Mouse (Mus musculus): ENCODE measurements around the gene Slc39a3. TPM values are rescaled to one million over a fixed set of nuclear protein-coding genes. Genes with fewer than 3 reads are reported as not detected.
"Not testable (repeated sequence)": the region's sequence is repeated elsewhere in the genome, so short reads cannot be mapped to it uniquely, and the experiment has no call there.

Slc39a3 gene
- polyA plus RNA-seq, 1 experiment from 2014 or later: 14.3 TPM

DNA sequence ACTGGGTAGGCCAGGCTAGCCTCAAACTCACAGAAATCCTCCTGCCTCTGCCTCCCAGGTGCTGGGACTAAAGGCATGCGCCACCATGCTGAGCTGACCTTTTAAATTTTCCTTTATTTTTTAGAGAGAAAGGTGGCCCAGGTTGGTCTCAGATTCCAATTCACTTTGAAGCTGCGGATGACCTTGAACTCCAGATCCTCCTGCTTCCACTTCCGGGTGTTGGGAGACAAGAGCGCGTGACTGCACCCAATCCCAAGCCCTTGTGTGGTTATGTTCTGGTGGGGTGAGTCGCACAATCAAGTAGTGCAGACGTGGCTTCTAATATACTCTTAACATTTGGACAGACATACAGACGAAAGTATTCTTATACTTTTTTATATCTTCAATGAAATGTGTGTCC is 40.7 kb downstream of the Slc39a3 start:
- no peak for DNase-seq (ENCODE audit: low read depth, low spot score)
- POLR2A ChIA-PET: no interaction called here
- in situ Hi-C loops (cut with MboI; ENCODE audit: low pct_unique_long_range_greater_than_20kb): loop anchor here (5.0 kb wide), 4 partner anchors 41 to 181 kb away; partner anchors contain the start of genes Eef2 and Slc39a3
- TF ChIP-seq CTCF (IDR thresholded peaks at IDR 0.05): no peak
- no peak for ATAC-seq
- no peaks in the 10 kb centered on the region for H3K27me3 ChIP-seq
- CTCF ChIA-PET: interaction anchor here (1.2 to 10.2 kb wide), 5 partner anchors 33 to 116 kb away, joined by 3 to 130 read pairs (median 6); partner anchors contain the start of gene Gadd45b

- H3K27me3 ChIP-seq: no peaks in the 10 kb centered on the region
- ChIA-PET CTCF (interaction anchor here (0.6 to 10.2 kb wide), 23 partner anchors 11 to 223 kb away, joined by 3 to 130 read pairs (median 3); partner anchors contain the start of genes Eef2, Gadd45b and Tmprss9), POLR2A (interaction anchor here (3.8 kb wide), 1 partner anchor 66 kb away, joined by 20 read pairs; the partner anchor contains the start of gene Gadd45b)
- ATAC-seq (no peak), DNase-seq (ENCODE audit: low read depth, low spot score) (no peak)
- in situ Hi-C loops (cut with MboI; ENCODE audit: low pct_unique_long_range_greater_than_20kb): loop anchor here (5.0 kb wide), 4 partner anchors 42 to 182 kb away; partner anchors contain the start of genes Eef2 and Slc39a3
- no peak for TF ChIP-seq CTCF (IDR thresholded peaks at IDR 0.05)
Measured at GRCm38 (mm10) chr10:80995091-80995632, 42.1 kb downstream of the Slc39a3 start.

- ChIA-PET POLR2A (interaction anchor here (0.7 to 3.8 kb wide), 3 partner anchors 65 to 287 kb away, joined by 3 to 20 read pairs (median 3); partner anchors contain the start of gene Gadd45b), CTCF (interaction anchor here (0.6 to 10.2 kb wide), 21 partner anchors 10 to 222 kb away, joined by 3 to 130 read pairs (median 3); partner anchors contain the start of genes Eef2, Gadd45b and Tmprss9)
- no peak for ATAC-seq
- no peaks in the 10 kb centered on the region for H3K27me3 ChIP-seq
- DNase-seq (ENCODE audit: low read depth, low spot score): no peak
- in situ Hi-C loops (cut with MboI; ENCODE audit: low pct_unique_long_range_greater_than_20kb): loop anchor here (5.0 kb wide), 6 partner anchors 43 to 247 kb away; partner anchors contain the start of genes Eef2 and Slc39a3
- TF ChIP-seq CTCF (IDR thresholded peaks at IDR 0.05): no peak
Measured at GRCm38 (mm10) chr10:80994621-80995020, 42.6 kb downstream of the Slc39a3 start.

- no peak for ATAC-seq
Measured at GRCm38 (mm10) chr10:80993276-80993675, 44.0 kb downstream of the Slc39a3 start.

DNA sequence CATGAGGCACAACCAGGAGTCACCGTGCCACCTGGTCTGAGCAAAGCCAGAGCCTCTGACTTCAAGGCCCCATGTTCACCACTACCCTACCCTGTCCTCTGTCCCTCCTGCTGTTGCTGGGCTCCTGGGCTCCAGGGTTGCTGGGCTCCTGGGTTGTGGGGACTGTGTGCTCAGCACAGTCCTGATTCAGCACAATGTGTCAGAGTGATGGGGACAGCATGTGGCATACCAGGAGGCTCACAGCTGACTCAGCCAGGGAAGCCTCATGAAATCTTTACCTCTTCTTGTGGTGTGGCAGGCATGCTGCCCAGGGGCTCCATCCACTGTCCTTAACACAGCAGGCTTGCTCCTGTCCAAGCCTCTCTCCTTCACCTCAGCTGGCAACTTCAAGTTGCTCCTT is 45.3 kb downstream of the Slc39a3 start:
- ChIA-PET POLR2A (interaction anchor here (1.4 kb wide), 1 partner anchor 66 kb away, joined by 3 read pairs; no protein-coding TSS in a partner anchor), CTCF (interaction anchor here (1.3 to 10.2 kb wide), 4 partner anchors 57 to 112 kb away, joined by 4 to 130 read pairs (median 20); partner anchors contain the start of gene Gadd45b)
- H3K27me3 ChIP-seq: no peaks in the 10 kb centered on the region
- TF ChIP-seq CTCF (IDR thresholded peaks at IDR 0.05): no peak
- ATAC-seq: no peak
- DNase-seq (ENCODE audit: low read depth, low spot score): no peak
- in situ Hi-C loops (cut with MboI; ENCODE audit: low pct_unique_long_range_greater_than_20kb): loop anchor here (5.0 kb wide), 2 partner anchors 65 to 245 kb away; no protein-coding TSS in a partner anchor

More at GRCm38 (mm10) chr10:80993276-80993675, 44.0 kb downstream of the Slc39a3 start:
- CTCF ChIA-PET: interaction anchor here (0.7 to 10.2 kb wide), 4 partner anchors 9 to 112 kb away, joined by 3 to 130 read pairs (median 10); partner anchors contain the start of gene Gadd45b
- DNase-seq (ENCODE audit: low read depth, low spot score): no peak
- POLR2A ChIA-PET: interaction anchor here (1.4 to 3.8 kb wide), 2 partner anchors 64 to 68 kb away, joined by 3 to 20 read pairs; partner anchors contain the start of gene Gadd45b
- no peak for TF ChIP-seq CTCF (IDR thresholded peaks at IDR 0.05)
- no peaks in the 10 kb centered on the region for H3K27me3 ChIP-seq
- in situ Hi-C loops (cut with MboI; ENCODE audit: low pct_unique_long_range_greater_than_20kb): loop anchor here (5.0 kb wide), 2 partner anchors 66 to 246 kb away; no protein-coding TSS in a partner anchor

GRCm38 (mm10) chr10:80991007-80991406 is 46.2 kb downstream of the Slc39a3 start:
- ATAC-seq (no peak), DNase-seq (ENCODE audit: low read depth, low spot score) (no peak)
- ChIA-PET POLR2A (interaction anchor here (0.8 to 1.9 kb wide), 2 partner anchors 61 to 64 kb away, joined by 4 to 5 read pairs; partner anchors contain the start of gene Gadd45b), CTCF (interaction anchor here (0.9 to 10.2 kb wide), 14 partner anchors 9 to 111 kb away, joined by 3 to 130 read pairs (median 4); partner anchors contain the start of genes Gadd45b and Lmnb2)
- no peak for TF ChIP-seq CTCF (IDR thresholded peaks at IDR 0.05)
- no peaks in the 10 kb centered on the region for H3K27me3 ChIP-seq
- in situ Hi-C loops (cut with MboI; ENCODE audit: low pct_unique_long_range_greater_than_20kb): loop anchor here (5.0 kb wide), 2 partner anchors 64 to 244 kb away; no protein-coding TSS in a partner anchor

GRCm38 (mm10) chr10:80990406-80990805 is 46.8 kb downstream of the Slc39a3 start:
- ATAC-seq: no peak
- no peak for DNase-seq (ENCODE audit: low read depth, low spot score)
- in situ Hi-C loops (cut with MboI; ENCODE audit: low pct_unique_long_range_greater_than_20kb): loop anchor here (5.0 kb wide), 2 partner anchors 63 to 243 kb away; no protein-coding TSS in a partner anchor
- TF ChIP-seq CTCF (IDR thresholded peaks at IDR 0.05): no peak
- POLR2A ChIA-PET: interaction anchor here (0.8 to 1.9 kb wide), 2 partner anchors 60 to 63 kb away, joined by 4 to 5 read pairs; partner anchors contain the start of gene Gadd45b
- CTCF ChIA-PET: interaction anchor here (0.9 to 10.2 kb wide), 15 partner anchors 10 to 110 kb away, joined by 3 to 130 read pairs (median 4); partner anchors contain the start of genes Gadd45b and Lmnb2
- H3K27me3 ChIP-seq: no peaks in the 10 kb centered on the region

DNA sequence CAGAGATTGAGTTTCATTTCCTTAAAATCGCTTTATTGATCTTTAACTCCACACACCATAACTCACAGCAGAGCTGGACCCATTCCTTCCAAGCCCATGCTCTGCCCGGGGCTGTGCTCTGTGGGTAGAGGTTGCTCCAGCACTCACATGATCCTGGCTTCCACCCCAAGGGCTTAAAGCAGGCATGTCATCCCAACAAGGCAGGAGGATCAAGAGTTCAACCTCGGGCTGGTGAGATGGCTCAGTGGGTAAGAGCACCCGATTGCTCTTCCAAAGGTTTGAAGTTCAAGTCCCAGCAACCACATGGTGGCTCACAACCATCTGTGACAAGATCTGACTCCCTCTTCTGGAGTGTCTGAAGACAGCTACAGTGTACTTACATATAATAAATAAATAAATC is 47.4 kb downstream of the Slc39a3 start:
- not testable (repeated sequence) for H3K27me3 ChIP-seq; DNase-seq (ENCODE audit: low read depth, low spot score); ATAC-seq
- in situ Hi-C loops (cut with MboI; ENCODE audit: low pct_unique_long_range_greater_than_20kb): loop anchor here (5.0 kb wide), 2 partner anchors 63 to 243 kb away; no protein-coding TSS in a partner anchor
- ChIA-PET POLR2A (interaction anchor here (1.9 kb wide), 1 partner anchor 60 kb away, joined by 5 read pairs; the partner anchor contains the start of gene Gadd45b), CTCF (interaction anchor here (1.1 to 10.2 kb wide), 4 partner anchors 29 to 110 kb away, joined by 3 to 130 read pairs (median 14); partner anchors contain the start of gene Gadd45b)

- ChIA-PET CTCF (interaction anchor here (1.1 to 10.2 kb wide), 3 partner anchors 28 to 61 kb away, joined by 3 to 130 read pairs (median 4); partner anchors contain the start of gene Gadd45b), POLR2A (no interaction called here)
- in situ Hi-C loops (cut with MboI; ENCODE audit: low pct_unique_long_range_greater_than_20kb): no loop called here
- TF ChIP-seq CTCF (IDR thresholded peaks at IDR 0.05): no peak
- no peaks in the 10 kb centered on the region for H3K27me3 ChIP-seq
- ATAC-seq: no peak
- DNase-seq (ENCODE audit: low read depth, low spot score): no peak
Measured at GRCm38 (mm10) chr10:80989446-80989845, 47.8 kb downstream of the Slc39a3 start.

All from Patski (cell line).